11 mouse cellular contexts compared by ENCODE assay signal in the genomic region with DNA sequence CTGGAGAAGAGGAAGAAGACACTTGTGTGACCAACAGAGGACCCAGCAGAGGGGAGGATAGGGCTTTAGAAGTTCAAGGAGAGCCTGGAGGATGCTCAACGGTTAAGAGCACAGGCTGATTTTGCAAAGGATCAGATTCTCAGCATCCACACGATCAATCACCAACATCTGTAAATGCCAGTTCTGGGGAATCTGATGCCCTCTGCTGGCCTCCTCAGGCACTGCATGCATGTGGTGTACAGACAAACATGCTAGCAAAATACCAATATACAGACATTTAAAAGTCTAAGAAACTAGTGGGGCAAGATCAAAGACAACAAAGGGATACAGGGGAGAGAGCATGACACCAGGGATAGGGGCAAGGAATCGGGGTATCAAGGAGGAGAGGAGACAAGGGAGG. TPM values are rescaled to one million over a fixed set of nuclear protein-coding genes. Genes with fewer than 3 reads are reported as not detected.
DNase-seq lines count a peak whose midpoint lies in the region; ATAC-seq and TF ChIP-seq lines count a peak whose summit lies in the region.
"Had no signal": no experiment of that assay in that cellular context is flagged by ENCODE, and none has a peak within 500 bp of the region (broad histone marks: within the 10 kb centered on the region; RNA-seq: fewer than 3 reads in every experiment).

No protein-coding gene starts in this region.

- intact Hi-C loops in left cerebral cortex, postnatal 25 days (cut with DNase I), result no loop called here

- no peak overlapping the region for H3K4me2 ChIP-seq in liver, embryonic 12.5 days
- H3K4me2 ChIP-seq: limb, embryonic 15.5 days had no signal

- H3K4me1 ChIP-seq in liver, adult 2 months (ENCODE audit: control insufficient read depth, insufficient read depth, low read length), result no peaks in the 10 kb centered on the region
- no peaks in the 10 kb centered on the region; the same call in 1 of the 2 replicates for H3K4me1 ChIP-seq in liver, embryonic 12.5 days

- H3K79me2 ChIP-seq in liver, adult 2 months (ENCODE audit: control insufficient read depth, insufficient read depth, low read length), result no peaks in the 10 kb centered on the region

- H3K36me3 ChIP-seq in liver, adult 2 months (ENCODE audit: control insufficient read depth, insufficient read depth, low read length), result no peaks in the 10 kb centered on the region
- no peaks in the 10 kb centered on the region for H3K36me3 ChIP-seq in liver, embryonic 12.5 days
- H3K36me3 ChIP-seq: limb, embryonic 15.5 days had no signal

- ATAC-seq in liver, embryonic 12.5 days, result no peak

- H3K4me3 ChIP-seq in liver, adult 2 months (ENCODE audit: insufficient read depth, low read depth, low read length), result no peak overlapping the region
- no peak overlapping the region for H3K4me3 ChIP-seq in liver, embryonic 12.5 days
- H3K4me3 ChIP-seq: limb, embryonic 15.5 days had no signal

- no peak overlapping the region for H3K27ac ChIP-seq in liver, adult 2 months (replicated peaks; ENCODE audit: insufficient read depth, low read depth, low read length)
- no peak overlapping the region for H3K27ac ChIP-seq in liver, embryonic 12.5 days
- H3K27ac ChIP-seq: limb, embryonic 15.5 days had no signal

- peak; percentile 27 for DNase-seq in embryo, embryonic 10 days (ENCODE audit: low spot score)
- DNase-seq in embryo, embryonic 9.5 days (ENCODE audit: extremely low spot score), result no peak
- no peak for DNase-seq in liver, adult 2 months (ENCODE audit: extremely low read depth, low read depth, low spot score)
- DNase-seq in c-Kit-positive CD71-positive TER-119-positive erythroid progenitor cells, embryonic 14.5 days (ENCODE audit: low spot score), result peak; percentile 45
- peak; percentile 56 for DNase-seq in testis, postnatal 10 days (ENCODE audit: low spot score)
- no peak for DNase-seq in left cerebral cortex, postnatal 25 days (ENCODE audit: low spot score in 2 of 2)
- DNase-seq in layer of hippocampus, adult 11-12 months (ENCODE audit: low spot score), result no peak
- DNase-seq: cerebellum, adult 9-10 months had no signal

- no peak overlapping the region for H3K9ac ChIP-seq in liver, adult 2 months (ENCODE audit: low read depth, low read length)
- no peak overlapping the region for H3K9ac ChIP-seq in liver, embryonic 12.5 days
- H3K9ac ChIP-seq: limb, embryonic 15.5 days had no signal

- no peaks in the 10 kb centered on the region for H3K27me3 ChIP-seq in liver, adult 2 months (ENCODE audit: control insufficient read depth, insufficient read depth, low read length)
- H3K27me3 ChIP-seq in liver, embryonic 12.5 days (replicated peaks), result no peaks in the 10 kb centered on the region
- H3K27me3 ChIP-seq: limb, embryonic 15.5 days had no signal

- TF ChIP-seq POLR2A in liver, adult 2 months (IDR thresholded peaks at IDR 0.05; ENCODE audit: extremely low read depth, insufficient read depth, low read length), result no peak

- H3K9me3 ChIP-seq in liver, embryonic 12.5 days (replicated peaks), result 0 out of 2 replicates have a peak, but pooled peaks cover 3% of the 10 kb centered on the region
- H3K9me3 ChIP-seq: limb, embryonic 15.5 days had no signal

- 90% methylated on average over 3 of the region's 3 CpGs for WGBS in liver, adult 2 months
- WGBS in liver, embryonic 12.5 days (ENCODE audit: insufficient replicate concordance), result 74% methylated on average over 3 of the region's 3 CpGs

- peak; percentile 59; the same call in 1 of the 2 replicates for TF ChIP-seq CTCF in liver, adult 2 months (IDR thresholded peaks at IDR 0.05; ENCODE audit: low read depth, low read length)

RNA-seq across cellular contexts. Expression of a gene that starts 14.8 kb away (rescaled TPM):
- total RNA-seq in liver, adult 2 months (2014; rRNA removed), result under 0.01 and 0.13 TPM in 2 replicates
- polyA plus RNA-seq in liver, adult 2 months (2012; rRNA removed), result 0.06 and 0.25 TPM in 2 replicates
- polyA plus RNA-seq in liver, embryonic 12.5 days (2016; fragmentation: Nextera tagmentation; extraction: Ambion mirVana), result 1.8 and 2.0 TPM in 2 replicates
- under 1 TPM; 0.25 to 0.34 TPM for total RNA-seq in left cerebral cortex, postnatal 25 days (2021)
- polyA plus RNA-seq: stomach, embryonic 14.5 days had no signal

RNA-seq across cellular contexts. Expression of a gene that starts 45.8 kb away (rescaled TPM):
- total RNA-seq in liver, adult 2 months (2014; rRNA removed), result 25.4 and 41.1 TPM in 2 replicates
- 47.3 and 65.1 TPM in 2 replicates for polyA plus RNA-seq in liver, adult 2 months (2012; rRNA removed)
- polyA plus RNA-seq in liver, embryonic 12.5 days (2016; fragmentation: Nextera tagmentation; extraction: Ambion mirVana), result 11.1 and 11.7 TPM in 2 replicates
- 10 to 100 TPM; 58.0 to 58.3 TPM for total RNA-seq in left cerebral cortex, postnatal 25 days (2021)

Comparison
In these comparisons a context has a peak if more than half of its experiments do, and no peak if none do; other contexts are left out.
1. DNase-seq: peak in embryo, embryonic 10 days (single experiment), c-Kit-positive CD71-positive TER-119-positive erythroid progenitor cells, embryonic 14.5 days (single experiment) and testis, postnatal 10 days (single experiment); none in embryo, embryonic 9.5 days (single experiment), liver, adult 2 months (single experiment), left cerebral cortex, postnatal 25 days (0 of 2) and layer of hippocampus, adult 11-12 months (single experiment).